33 mouse cellular contexts compared by ENCODE assay signal in genomic region chr13:114078851-114079250, GRCm38 (mm10).
"Had no signal": no experiment of that assay in that cellular context is flagged by ENCODE, and none has a peak within 500 bp of the region (broad histone marks: within the 10 kb centered on the region; RNA-seq: fewer than 3 reads in every experiment).

No protein-coding gene starts in this region.

- H3K4me2 ChIP-seq: heart, embryonic 11.5 days; heart, embryonic 12.5 days; heart, embryonic 13.5 days; heart, embryonic 15.5 days; hindbrain, embryonic 12.5 days; hindbrain, embryonic 14.5 days; hindbrain, embryonic 15.5 days; intestine, embryonic 15.5 days; kidney, embryonic 15.5 days had no signal

- H3K27ac ChIP-seq: heart, embryonic 13.5 days; heart, embryonic 15.5 days; hindbrain, embryonic 10.5 days; hindbrain, embryonic 12.5 days; hindbrain, embryonic 14.5 days; hindbrain, embryonic 15.5 days; hindbrain, postnatal 0 days; intestine, embryonic 15.5 days; kidney, embryonic 15.5 days; kidney, postnatal 0 days; layer of hippocampus, adult 2 months; left cerebral cortex, adult 2 months had no signal

- H3K4me3 ChIP-seq: heart, embryonic 12.5 days; heart, embryonic 13.5 days; heart, embryonic 15.5 days; hindbrain, embryonic 10.5 days; hindbrain, embryonic 12.5 days; hindbrain, embryonic 15.5 days; intestine, embryonic 15.5 days; kidney, embryonic 15.5 days; layer of hippocampus, adult 2 months; left cerebral cortex, adult 2 months had no signal

- DNase-seq: heart, postnatal 10 days; heart, postnatal 14 days; heart, postnatal 36 days; heart, postnatal 4 days; kidney, adult 11 months; kidney, adult 18-20 months; kidney, adult 2 months; kidney, adult 8-10 months; kidney, adult 9 months; kidney, postnatal 10 days; kidney, postnatal 14 days; kidney, postnatal 25 days; kidney, postnatal 36 days; kidney, postnatal 4 days; layer of hippocampus, adult 9-11 months; layer of hippocampus, postnatal 36 days had no signal

- H3K27me3 ChIP-seq: heart, embryonic 12.5 days; heart, embryonic 13.5 days; heart, embryonic 15.5 days; hindbrain, embryonic 12.5 days; hindbrain, embryonic 15.5 days; intestine, embryonic 15.5 days; kidney, embryonic 15.5 days had no signal

- H3K4me1 ChIP-seq: heart, embryonic 12.5 days; heart, embryonic 13.5 days; heart, embryonic 15.5 days; intestine, embryonic 15.5 days had no signal

- H3K9ac ChIP-seq: heart, embryonic 12.5 days; heart, embryonic 13.5 days; heart, embryonic 15.5 days; hindbrain, embryonic 12.5 days; hindbrain, embryonic 14.5 days; hindbrain, embryonic 15.5 days; intestine, embryonic 15.5 days; kidney, embryonic 15.5 days had no signal

- ATAC-seq: hindbrain, postnatal 0 days; inflammation-experienced regulatory T-cells, adult 6 months; intestine, embryonic 15.5 days; intestine, embryonic 16.5 days; intestine, postnatal 0 days had no signal

- H3K9me3 ChIP-seq: heart, embryonic 12.5 days; heart, embryonic 13.5 days; heart, embryonic 15.5 days; hindbrain, embryonic 10.5 days; hindbrain, embryonic 12.5 days; hindbrain, embryonic 15.5 days; intestine, embryonic 15.5 days; kidney, embryonic 15.5 days had no signal

- H3K36me3 ChIP-seq: heart, embryonic 12.5 days; heart, embryonic 13.5 days; heart, embryonic 15.5 days; hindbrain, embryonic 10.5 days; hindbrain, embryonic 12.5 days; hindbrain, embryonic 15.5 days; intestine, embryonic 15.5 days; kidney, embryonic 15.5 days had no signal
